Mouse (Mus musculus) erythroid progenitor cell, adult 5-6 weeks (primary cell): ENCODE results near the gene Hpse2. TPM values are rescaled to one million over a fixed set of nuclear protein-coding genes. Genes with fewer than 3 reads are reported as not detected.

ENCODE experiments used
- ATAC-seq: replicated peaks from 2 replicates; pipeline ENCODE4 v1.8.0; 2016; ENCODE audit warnings: moderate number of reproducible peaks, mild to moderate bottlenecking, moderate TSS enrichment, inconsistent platforms; ENCODE audit not compliant: poor library complexity, low FRiP score, severe bottlenecking
- total RNA-seq, 2 experiments: library from RNA; stranded (forward) in 1 of 2; stranded (reverse) in 1 of 2; fragments of 150-400 nt in 1 of 2; fragments of 186-747, 209-891 nt in 1 of 2; gene quantifications; 2 replicates each; pipeline versions ENCODE4 v1.2.3 to v1.2.4; 2015 to 2017; ENCODE audit warnings: low replicate concordance in 2 of 2

Hpse2 gene
- total RNA-seq, 2 experiments from 2014 or later = not detected

GRCm38 (mm10) chr19:42876563-42876962 is 511.6 kb downstream of the Hpse2 start:
- no peak for ATAC-seq

GRCm38 (mm10) chr19:42869663-42870530 is 518.3 kb downstream of the Hpse2 start:
- ATAC-seq = no peak

- ATAC-seq = no peak
Measured at GRCm38 (mm10) chr19:42868958-42869662, 519.0 kb downstream of the Hpse2 start.

- ATAC-seq = no peak
Measured at GRCm38 (mm10) chr19:42863013-42863412, 525.1 kb downstream of the Hpse2 start.

- ATAC-seq = no peak
Measured at GRCm38 (mm10) chr19:42857096-42857495, 531.1 kb downstream of the Hpse2 start.

- ATAC-seq = no peak
Measured at GRCm38 (mm10) chr19:42855649-42856048, 532.5 kb downstream of the Hpse2 start.

GRCm38 (mm10) chr19:42850444-42850843 is 537.7 kb downstream of the Hpse2 start:
- ATAC-seq = no peak

- ATAC-seq = no peak
Measured at GRCm38 (mm10) chr19:42839621-42840294, 548.4 kb downstream of the Hpse2 start.

GRCm38 (mm10) chr19:42839118-42839517 is 549.0 kb downstream of the Hpse2 start:
- no peak for ATAC-seq

- ATAC-seq = no peak
Measured at GRCm38 (mm10) chr19:42838271-42838670, 549.9 kb downstream of the Hpse2 start.

- no peak for ATAC-seq
Measured at GRCm38 (mm10) chr19:42837591-42837990, 550.6 kb downstream of the Hpse2 start.

GRCm38 (mm10) chr19:42833126-42833525 is 555.0 kb downstream of the Hpse2 start:
- no peak for ATAC-seq

GRCm38 (mm10) chr19:42832251-42832650 is 555.9 kb downstream of the Hpse2 start:
- ATAC-seq = no peak

- no peak for ATAC-seq
Measured at GRCm38 (mm10) chr19:42829196-42829595, 559.0 kb downstream of the Hpse2 start.

GRCm38 (mm10) chr19:42827843-42828242 is 560.3 kb downstream of the Hpse2 start:
- no peak for ATAC-seq

GRCm38 (mm10) chr19:42820109-42820508 is 568.0 kb downstream of the Hpse2 start:
- ATAC-seq = no peak

- no peak for ATAC-seq
Measured at GRCm38 (mm10) chr19:42817761-42818160, 570.4 kb downstream of the Hpse2 start.

GRCm38 (mm10) chr19:42816261-42816660 is 571.9 kb downstream of the Hpse2 start:
- no peak for ATAC-seq

- ATAC-seq = no peak
Measured at GRCm38 (mm10) chr19:42810140-42810539, 578.0 kb downstream of the Hpse2 start.

- no peak for ATAC-seq
Measured at GRCm38 (mm10) chr19:42809491-42809890, 578.7 kb downstream of the Hpse2 start.

GRCm38 (mm10) chr19:42797866-42798265 is 590.3 kb downstream of the Hpse2 start:
- no peak for ATAC-seq
